Mouse (Mus musculus) splenic B cell, adult 2 months (primary cell): Measurements from ENCODE around the gene Itgb7.

Source experiments
- DNase-seq: peaks from one replicate; pipeline ENCODE4 v3.0.0-alpha.2; 2011; ENCODE audit warnings: low read depth, low spot score
- H3K27me3 ChIP-seq: 2 replicates; pipeline ENCODE4 v1.6.1; 2012; ENCODE audit warnings: mild to moderate bottlenecking, low read length, moderate library complexity, mixed read lengths; ENCODE audit not compliant: control insufficient read depth, poor library complexity, insufficient read depth, severe bottlenecking
- H3K36me3 ChIP-seq: 2 replicates; pipeline ENCODE4 v1.6.1; 2012; ENCODE audit warnings: mild to moderate bottlenecking, low read length, moderate library complexity, mixed read lengths; ENCODE audit not compliant: control insufficient read depth, poor library complexity, insufficient read depth, severe bottlenecking

The Itgb7 gene

DNA sequence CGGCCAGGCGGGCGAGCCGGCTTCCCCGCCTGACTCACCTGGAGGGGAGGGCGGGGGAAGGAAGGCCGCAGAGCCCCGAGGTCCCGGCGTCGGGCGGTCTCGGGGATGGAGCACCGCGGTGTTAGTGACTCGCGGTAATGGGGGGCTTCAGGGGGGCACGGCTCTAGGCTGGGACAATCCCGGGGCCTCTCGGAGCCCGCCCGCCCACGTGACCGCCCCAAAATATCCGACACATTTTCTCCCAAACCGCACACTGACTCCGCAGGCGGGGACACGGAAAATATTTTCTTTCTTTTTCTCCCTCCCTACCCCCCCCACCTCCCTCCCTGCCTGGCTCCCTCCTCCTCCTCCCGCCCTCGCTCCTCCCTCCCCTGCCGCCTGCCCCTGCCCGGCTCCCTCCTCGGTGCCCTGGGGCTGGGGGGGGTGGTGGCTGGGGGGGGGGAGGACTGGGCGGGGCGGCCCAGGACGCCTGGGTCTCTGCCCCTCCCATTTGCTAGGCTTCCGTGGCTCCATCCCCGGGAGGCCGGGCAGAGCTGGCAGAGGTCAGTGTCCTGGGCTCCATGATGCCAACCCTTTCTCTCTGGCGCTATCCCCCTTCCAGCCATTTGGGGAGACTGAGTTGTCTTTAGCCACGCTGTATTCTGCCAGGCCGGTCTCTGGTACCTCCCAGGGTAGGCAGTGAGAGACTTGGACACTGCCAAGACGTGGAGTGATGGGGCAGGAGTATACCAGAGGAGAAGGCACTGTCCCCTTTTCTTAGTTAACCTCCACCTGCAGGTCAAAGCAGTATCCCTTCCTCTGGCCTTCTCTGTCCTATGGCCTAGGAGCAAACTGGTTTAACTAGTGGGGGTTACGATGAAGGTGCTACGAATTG is 25.7 kb upstream of the Itgb7 start, which contains the start of gene Rarg:
Gene Rarg (minus strand): TSS at position 316 of the 874 bp plus-strand sequence.
- Histone ChIP-seq H3K27me3 (peaks cover 2% of the 10 kb centered on the region; the same call in 1 of the 2 replicates), H3K36me3 (no peaks in the 10 kb centered on the region)
- no peak for DNase-seq

DNA sequence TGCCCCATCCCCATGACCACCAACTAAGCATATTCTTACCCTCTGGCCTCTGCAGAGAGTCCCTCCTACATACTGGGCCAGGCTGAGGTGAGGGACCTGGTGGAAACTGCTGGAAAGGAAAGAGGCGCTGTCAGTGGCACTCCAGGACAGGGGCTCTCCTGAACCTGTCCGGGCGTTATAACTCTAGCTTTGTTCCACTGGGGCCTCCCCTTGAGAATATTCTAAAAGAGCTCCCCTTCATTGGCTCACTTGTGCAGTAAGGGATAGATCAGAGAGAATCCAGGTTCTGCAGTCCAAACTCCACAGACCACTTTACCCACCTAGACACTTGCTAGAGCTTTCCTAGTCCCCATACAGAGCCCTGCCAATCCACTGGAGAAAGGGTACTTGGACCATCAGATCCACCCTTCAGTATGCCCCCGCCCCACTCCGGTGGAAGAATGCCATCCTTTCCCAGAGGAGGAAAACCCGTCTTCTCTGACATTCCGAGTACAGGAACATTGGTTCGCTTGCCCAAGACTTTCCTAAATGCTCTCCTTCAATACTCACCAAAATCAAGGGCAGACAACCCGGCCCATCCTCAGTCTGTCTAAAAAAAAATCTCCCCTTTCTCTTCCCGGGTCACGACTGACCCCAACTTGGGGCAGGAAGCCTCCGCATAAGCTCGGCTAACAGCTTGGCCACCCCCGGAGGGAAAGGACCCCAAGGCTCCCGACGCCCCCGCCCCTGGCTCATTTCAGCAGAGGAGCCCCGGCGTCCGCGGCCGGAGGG is 24.9 kb upstream of the Itgb7 start:
- Histone ChIP-seq H3K36me3 (no peaks in the 10 kb centered on the region), H3K27me3 (peaks cover 2% of the 10 kb centered on the region; the same call in 1 of the 2 replicates)
- DNase-seq: no peak

DNA sequence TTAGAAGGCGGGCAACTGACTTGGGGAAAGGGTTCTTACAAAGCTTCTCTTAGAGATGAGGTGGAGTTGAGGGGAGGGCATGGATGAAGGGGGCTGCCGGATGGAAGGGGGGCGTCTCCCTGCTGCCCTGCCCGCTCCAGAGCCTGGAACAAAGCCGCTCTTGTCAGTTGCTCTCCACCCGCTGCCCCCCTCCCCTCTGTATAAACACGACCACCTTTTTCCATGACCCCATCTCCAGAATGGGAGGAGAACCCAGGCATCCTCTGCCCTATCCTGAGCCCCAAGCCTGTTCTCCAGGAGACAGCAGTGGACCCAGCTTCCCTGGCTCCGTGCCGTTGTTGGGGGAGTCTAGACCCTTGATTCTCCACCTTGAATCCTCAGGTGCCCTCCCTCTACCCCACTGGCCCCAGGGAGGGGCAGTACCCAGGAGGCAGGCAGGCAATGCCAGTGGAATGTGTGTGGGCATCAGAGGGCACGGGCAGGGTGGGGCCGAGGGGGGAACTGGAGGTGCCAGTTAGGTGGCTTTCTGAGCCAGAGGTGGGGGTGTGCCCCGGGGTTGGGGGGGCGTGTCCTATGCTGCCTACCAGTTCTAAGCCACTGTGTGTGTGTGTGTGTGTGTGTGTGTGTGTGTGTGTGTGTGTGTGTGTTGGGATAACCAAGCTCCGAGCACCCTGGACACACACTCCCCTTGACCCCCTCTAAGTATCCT is 24.0 kb upstream of the Itgb7 start:
- DNase-seq: no peak
- H3K36me3 ChIP-seq: no peaks in the 10 kb centered on the region
- peaks cover 2% of the 10 kb centered on the region; the same call in 1 of the 2 replicates for H3K27me3 ChIP-seq

DNA sequence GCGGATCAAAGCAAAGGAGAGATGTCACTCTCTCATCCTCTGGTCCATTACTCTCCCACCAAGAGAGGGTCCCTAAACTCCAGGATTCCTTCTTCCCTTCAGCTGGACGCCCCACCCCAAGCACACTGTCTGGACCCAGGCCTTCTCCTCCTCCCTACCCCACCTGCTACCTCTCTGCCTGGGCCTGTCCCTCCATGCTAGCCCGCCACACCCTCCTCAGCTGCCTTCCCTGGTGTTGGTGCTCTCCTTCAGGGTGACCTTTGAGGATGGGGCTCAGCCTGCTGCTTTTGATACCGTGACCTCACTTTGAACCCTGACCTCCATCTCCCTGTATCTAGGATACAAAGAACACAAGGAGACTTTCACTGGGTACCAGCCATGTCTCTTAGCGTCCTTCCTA is 18.8 kb upstream of the Itgb7 start:
- H3K27me3 ChIP-seq: no peaks in the 10 kb centered on the region
- no peak for DNase-seq
- H3K36me3 ChIP-seq: no peaks in the 10 kb centered on the region

DNA sequence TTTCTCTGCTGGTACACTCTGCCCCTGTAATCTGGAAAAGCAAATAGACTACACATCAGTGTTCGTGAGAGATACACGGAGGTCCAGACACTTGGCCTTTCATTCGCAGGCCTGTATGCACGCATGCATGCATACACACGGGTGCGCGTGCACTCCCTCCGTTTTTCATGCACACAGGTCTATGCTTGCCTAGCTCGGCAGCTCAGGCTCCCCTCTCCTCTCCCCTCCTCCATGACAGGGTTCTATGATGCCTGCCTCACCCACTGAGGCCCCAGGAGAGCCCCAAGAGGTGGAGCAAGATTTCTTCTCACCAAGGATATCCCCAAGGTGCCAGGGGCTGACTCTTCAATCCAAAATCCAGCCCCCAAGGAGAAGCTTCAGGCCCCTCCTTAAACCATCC is 18.2 kb upstream of the Itgb7 start:
- Histone ChIP-seq H3K27me3 (no peaks in the 10 kb centered on the region), H3K36me3 (no peaks in the 10 kb centered on the region)
- no peak for DNase-seq

DNA sequence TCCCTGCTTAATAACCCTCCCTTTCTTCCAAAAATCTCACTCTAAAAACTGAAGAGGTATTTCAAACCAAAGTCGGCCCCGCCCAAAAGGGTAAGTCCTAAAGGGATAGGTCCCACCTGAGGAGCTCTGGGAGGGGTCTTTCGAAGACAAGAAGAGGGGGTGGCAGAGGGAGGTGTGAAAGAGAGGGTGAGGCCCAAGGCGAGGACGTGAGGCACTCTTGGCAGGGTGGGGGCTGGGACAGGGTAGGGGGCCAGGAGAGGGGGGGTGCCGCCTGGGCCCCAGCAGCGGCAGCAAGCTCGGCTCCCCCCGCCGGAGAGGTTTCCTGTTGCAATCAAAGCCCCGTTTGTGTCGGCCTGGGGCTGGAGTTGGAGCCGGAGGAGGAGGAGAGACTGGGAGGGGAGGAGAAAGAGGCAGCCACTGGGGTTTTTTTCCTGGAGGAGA is 17.5 kb upstream of the Itgb7 start:
- H3K36me3 ChIP-seq: no peaks in the 10 kb centered on the region
- DNase-seq: no peak
- H3K27me3 ChIP-seq: peaks cover 1% of the 10 kb centered on the region; the same call in 1 of the 2 replicates

DNA sequence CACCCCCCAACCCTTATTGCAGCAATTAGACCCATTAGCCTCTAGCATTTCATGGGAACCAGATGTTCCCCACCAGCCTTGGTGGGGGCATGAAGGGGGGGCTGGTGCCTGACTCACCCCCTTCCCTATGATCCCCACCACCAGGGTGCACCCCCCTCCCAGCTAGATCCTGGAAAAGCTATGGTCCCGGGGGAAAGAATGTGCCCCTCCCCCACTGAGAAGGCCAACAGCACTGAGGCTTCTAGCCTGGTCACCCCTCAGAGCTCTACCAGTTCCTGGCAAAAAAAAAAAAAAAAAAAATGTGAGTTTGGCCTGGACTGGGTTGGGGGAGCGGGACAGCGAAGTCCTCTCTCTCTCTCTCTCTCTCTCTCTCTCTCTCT is 17.1 kb upstream of the Itgb7 start:
- H3K36me3 ChIP-seq: no peaks in the 10 kb centered on the region
- peaks cover 1% of the 10 kb centered on the region; the same call in 1 of the 2 replicates for H3K27me3 ChIP-seq
- no peak for DNase-seq

DNA sequence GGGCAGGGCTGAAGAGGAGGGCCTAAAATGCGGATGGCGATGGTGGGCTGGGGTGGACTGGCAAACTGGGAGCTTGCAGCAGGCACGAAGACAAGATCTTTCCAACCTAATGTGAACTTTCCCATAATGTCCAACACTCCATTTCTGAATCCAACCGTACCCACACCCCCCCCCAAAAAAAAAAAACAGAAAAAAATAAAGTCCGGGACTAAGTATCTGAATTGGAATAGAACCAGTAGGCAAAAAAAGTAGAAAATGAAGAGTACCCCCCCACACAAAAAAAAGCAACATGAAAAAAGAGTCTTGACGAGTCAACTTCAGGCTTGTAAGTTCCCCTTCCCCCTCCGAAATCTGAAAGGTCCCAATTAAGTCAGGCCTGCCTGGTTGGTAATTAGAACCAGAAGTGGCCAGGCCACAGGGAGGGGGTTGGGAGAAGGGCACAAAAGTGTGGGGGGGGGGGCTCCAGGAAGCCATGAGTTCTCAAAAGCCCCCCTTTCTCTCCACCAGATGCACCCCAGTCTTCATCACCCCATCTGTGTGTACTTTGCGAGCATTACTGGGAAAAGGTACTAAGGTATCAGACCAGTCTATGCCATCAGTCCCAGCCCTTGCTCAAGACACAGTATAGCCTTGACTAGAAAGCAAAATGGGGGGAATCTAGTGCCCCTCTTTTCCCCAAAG is 16.5 kb upstream of the Itgb7 start:
- Histone ChIP-seq H3K36me3 (no peaks in the 10 kb centered on the region), H3K27me3 (peaks cover 1% of the 10 kb centered on the region; the same call in 1 of the 2 replicates)
- DNase-seq: no peak

DNA sequence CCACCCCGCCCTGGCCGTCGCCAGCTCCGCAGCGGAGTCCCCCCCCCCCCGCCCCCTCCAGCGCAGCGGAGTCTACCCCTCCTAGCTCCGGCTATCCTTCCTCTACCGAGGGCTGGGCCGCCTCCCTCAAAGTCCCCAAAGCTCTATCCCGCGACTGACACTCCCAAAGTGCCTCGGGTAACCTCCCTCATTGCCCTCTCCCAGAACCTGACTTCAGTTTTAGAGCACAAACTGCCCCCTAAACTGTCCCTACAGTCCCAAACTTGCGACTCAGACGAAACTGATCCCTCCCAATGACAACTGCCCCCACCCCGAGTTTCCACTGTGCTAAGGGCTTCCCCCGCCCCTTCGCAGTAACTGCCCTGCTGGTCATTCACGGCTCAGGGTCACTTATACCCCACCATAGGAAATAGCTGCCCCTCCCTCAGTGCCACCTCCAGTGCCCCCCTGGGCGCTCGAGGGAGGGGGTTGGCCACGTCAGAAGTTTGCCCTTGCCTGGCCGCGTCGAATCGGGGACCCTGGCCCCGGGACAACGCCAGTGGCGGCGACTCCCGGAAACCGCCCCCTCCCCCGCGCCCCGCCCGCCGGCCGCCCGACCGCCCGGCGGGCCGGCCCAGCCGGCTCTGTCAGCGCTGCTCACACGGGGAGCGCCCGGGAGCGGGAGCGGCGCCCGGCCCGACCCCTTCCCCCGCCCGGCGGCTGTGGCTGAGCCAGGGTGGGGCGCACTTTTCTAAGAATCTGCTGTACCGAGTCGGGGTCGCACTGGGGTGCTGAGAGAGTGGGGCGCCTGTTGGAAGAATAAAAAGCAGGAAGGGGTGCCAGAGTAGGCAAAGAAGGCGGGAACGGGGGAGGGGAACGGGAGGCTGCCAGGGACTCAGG is 15.7 kb upstream of the Itgb7 start:
- no peaks in the 10 kb centered on the region for H3K36me3 ChIP-seq
- peaks cover 3% of the 10 kb centered on the region for H3K27me3 ChIP-seq
- no peak for DNase-seq

DNA sequence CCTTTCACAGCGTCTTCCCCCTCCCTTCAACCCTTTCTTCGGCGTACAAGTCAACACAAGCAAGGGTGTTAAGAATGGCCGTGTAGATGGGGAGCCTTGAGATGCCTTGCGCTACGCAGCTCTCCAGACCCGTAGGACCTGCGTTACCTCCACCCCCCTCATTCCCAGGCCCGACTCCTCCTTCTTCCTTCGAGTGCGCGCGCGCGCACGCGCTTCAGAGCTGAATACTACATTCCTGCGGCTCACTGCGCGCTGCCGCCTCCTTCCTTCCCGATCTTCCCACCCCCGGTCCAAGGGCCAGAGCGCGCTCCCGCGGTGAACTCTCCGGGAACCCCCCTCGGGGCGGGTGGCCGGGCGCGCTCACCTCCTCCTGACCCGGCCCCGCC is 15.1 kb upstream of the Itgb7 start:
- DNase-seq: no peak
- Histone ChIP-seq H3K36me3 (no peaks in the 10 kb centered on the region), H3K27me3 (peaks cover 3% of the 10 kb centered on the region)

DNA sequence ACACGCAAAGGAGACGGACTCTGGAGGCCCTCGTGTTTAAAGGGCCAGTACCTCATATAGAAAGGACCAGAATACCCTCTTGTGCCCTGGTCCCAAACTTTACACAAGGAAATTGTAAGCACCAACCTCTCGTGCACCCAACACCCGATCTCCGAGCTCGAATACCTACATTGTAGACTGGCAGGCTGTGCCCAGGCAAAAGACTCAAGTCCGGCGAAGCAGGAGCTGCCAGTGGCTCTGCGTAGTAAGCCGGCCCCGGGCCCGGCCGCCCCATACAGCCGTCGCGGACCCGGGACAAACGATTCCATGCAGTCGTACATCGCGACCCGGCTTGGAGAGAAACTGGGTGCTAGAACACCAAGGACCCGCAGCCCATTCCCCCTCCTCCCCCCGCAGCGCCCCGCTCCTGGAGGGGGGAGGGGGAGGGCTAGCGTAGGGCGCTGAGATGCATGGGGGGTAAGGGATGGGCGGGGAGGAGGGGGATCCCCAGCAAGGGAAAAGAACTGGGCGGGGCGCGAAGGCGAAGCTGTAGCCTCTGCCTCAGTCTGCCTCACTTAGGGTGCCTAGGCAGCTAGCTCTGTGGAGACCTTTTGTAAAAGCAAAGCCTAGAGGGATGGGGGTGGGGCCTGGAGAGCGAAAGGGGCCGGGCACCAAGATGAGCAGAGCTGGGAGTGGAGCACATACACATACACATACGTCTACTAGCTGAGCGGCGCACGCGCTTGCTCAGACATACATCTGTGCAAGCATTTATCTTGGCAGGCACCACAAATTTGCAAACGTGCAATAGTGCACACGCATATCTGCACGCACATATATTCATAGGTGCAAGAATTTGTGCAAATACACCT is 14.4 kb upstream of the Itgb7 start:
- peak; percentile 50 for DNase-seq
- Histone ChIP-seq H3K36me3 (no peaks in the 10 kb centered on the region), H3K27me3 (peaks cover 3% of the 10 kb centered on the region)

DNA sequence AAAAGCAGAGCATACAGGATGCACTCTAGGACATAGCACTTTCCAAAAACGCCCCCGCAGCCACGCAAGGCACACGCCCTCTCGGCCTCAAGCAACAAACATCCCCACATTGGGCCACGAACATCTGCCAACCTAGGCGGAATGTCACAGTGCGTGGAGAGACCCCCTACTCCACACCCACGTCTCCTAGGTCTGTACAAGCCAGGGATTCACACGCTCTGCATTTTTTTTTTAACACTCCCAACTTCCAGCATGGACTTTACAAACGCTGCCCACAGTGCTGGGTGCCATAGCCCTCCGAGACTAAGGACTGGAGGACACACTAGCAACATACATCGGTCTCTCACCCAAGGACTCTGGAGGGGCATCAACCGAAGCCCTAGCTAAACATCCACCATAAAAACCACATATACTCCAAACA is 13.7 kb upstream of the Itgb7 start:
- no peak for DNase-seq
- Histone ChIP-seq H3K27me3 (peaks cover 3% of the 10 kb centered on the region), H3K36me3 (no peaks in the 10 kb centered on the region)
